Mouse (Mus musculus): ENCODE results near the gene Senp8.

GRCm38 (mm10) chr9:59701094-59701493, 49.4 kb downstream of the Senp8 start:
- no peak for TF ChIP-seq POLR2A (IDR thresholded peaks at IDR 0.05; ENCODE audit: low read depth, low read length)
- TF ChIP-seq CTCF (IDR thresholded peaks at IDR 0.05; ENCODE audit: extremely low read depth, insufficient read depth, insufficient read length, insufficient replicate concordance): no peak

All from spleen, adult 2 months (tissue).